ENCODE assay signal across 12 mouse cellular contexts in the genomic region with DNA sequence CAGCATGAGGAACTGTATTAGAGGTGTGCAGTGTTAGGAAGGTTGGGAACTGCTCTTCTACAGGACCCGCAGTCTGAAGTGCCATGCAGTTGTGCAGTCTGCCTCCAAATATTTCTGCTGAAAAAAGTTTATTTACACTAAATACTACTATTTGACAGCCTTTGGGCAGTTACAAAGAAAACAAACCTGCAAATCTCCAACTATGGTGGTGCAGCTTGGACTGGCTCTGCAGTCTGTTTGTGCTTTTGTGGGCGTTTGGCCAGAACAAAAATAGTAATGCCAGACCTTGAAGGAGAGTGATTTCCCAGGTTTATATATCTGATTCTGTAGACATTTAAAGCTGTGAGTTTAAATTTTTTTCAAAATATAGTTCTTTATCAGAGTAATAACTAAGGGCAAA. TPM values are rescaled to one million over a fixed set of nuclear protein-coding genes. Genes with fewer than 3 reads are reported as not detected.
DNase-seq lines count a peak whose midpoint lies in the region; ATAC-seq lines count a peak whose summit lies in the region.
"Had no signal": no experiment of that assay in that cellular context is flagged by ENCODE, and none has a peak within 500 bp of the region (broad histone marks: within the 10 kb centered on the region; RNA-seq: fewer than 3 reads in every experiment).

No protein-coding gene starts in this region.

- H3K9me3 ChIP-seq in liver, embryonic 16.5 days (replicated peaks; ENCODE audit: control insufficient read depth, low read length), result no peaks in the 10 kb centered on the region
- H3K9me3 ChIP-seq in liver, embryonic 12.5 days (replicated peaks), result no peaks in the 10 kb centered on the region
- H3K9me3 ChIP-seq: limb, embryonic 13.5 days; neural tube, embryonic 13.5 days had no signal

- no peaks in the 10 kb centered on the region for H3K27me3 ChIP-seq in liver, embryonic 16.5 days (ENCODE audit: control insufficient read depth, insufficient read depth, low read depth, low read length)
- no peaks in the 10 kb centered on the region for H3K27me3 ChIP-seq in liver, embryonic 12.5 days (replicated peaks)
- H3K27me3 ChIP-seq: limb, embryonic 13.5 days; neural tube, embryonic 13.5 days had no signal

- H3K4me3 ChIP-seq in liver, embryonic 16.5 days (ENCODE audit: low read depth, low read length), result no peak overlapping the region
- no peak overlapping the region for H3K4me3 ChIP-seq in liver, embryonic 12.5 days
- H3K4me3 ChIP-seq: limb, embryonic 13.5 days; neural tube, embryonic 13.5 days had no signal

- ATAC-seq in frontal cortex, adult (ENCODE audit: low TSS enrichment), result peak; percentile 12; the same call in 1 of the 2 replicates
- ATAC-seq in liver, embryonic 16.5 days (ENCODE audit: low read depth), result no peak
- no peak for ATAC-seq in liver, embryonic 12.5 days
- ATAC-seq in megakaryocyte-erythroid progenitor cell, adult 5-6 weeks (replicated peaks; ENCODE audit: low FRiP score, low TSS enrichment, poor library complexity, severe bottlenecking), result no peak

- H3K36me3 ChIP-seq in liver, embryonic 16.5 days (ENCODE audit: control insufficient read depth, insufficient read depth), result no peaks in the 10 kb centered on the region
- H3K36me3 ChIP-seq in liver, embryonic 12.5 days, result no peaks in the 10 kb centered on the region
- H3K36me3 ChIP-seq: limb, embryonic 13.5 days; neural tube, embryonic 13.5 days had no signal

- no peak for DNase-seq in frontal cortex, postnatal 36 days (ENCODE audit: low spot score in 2 of 2)
- peak; percentile 42 for DNase-seq in cerebellum, adult 8-10 months
- peak; percentile 50 for DNase-seq in heart, postnatal 4 days
- no peak for DNase-seq in testis, postnatal 14 days (ENCODE audit: low spot score)
- DNase-seq: layer of hippocampus, adult 9-11 months had no signal

- H3K4me1 ChIP-seq in liver, embryonic 16.5 days (ENCODE audit: control insufficient read depth, low read depth, low read length), result peaks cover 18% of the 10 kb centered on the region
- peaks cover 49% of the 10 kb centered on the region for H3K4me1 ChIP-seq in liver, embryonic 12.5 days

- H3K9ac ChIP-seq in liver, embryonic 16.5 days (ENCODE audit: low read depth, low read length), result no peak overlapping the region
- no peak overlapping the region for H3K9ac ChIP-seq in liver, embryonic 12.5 days
- H3K9ac ChIP-seq: limb, embryonic 13.5 days; neural tube, embryonic 13.5 days had no signal

- 62% methylated on average over 2 of the region's 2 CpGs for WGBS in liver, embryonic 16.5 days (ENCODE audit: insufficient replicate concordance)
- WGBS in liver, embryonic 12.5 days (ENCODE audit: insufficient replicate concordance), result 76% methylated on average over 2 of the region's 2 CpGs

- H3K27ac ChIP-seq in liver, embryonic 16.5 days (ENCODE audit: low read length), result peak overlapping the region; percentile 17; the same call in 1 of the 2 replicates
- H3K27ac ChIP-seq in liver, embryonic 12.5 days, result no peak overlapping the region
- H3K27ac ChIP-seq: limb, embryonic 13.5 days; neural tube, embryonic 13.5 days had no signal

- no peak overlapping the region for H3K4me2 ChIP-seq in liver, embryonic 16.5 days (ENCODE audit: low read depth, low read length)
- no peak overlapping the region for H3K4me2 ChIP-seq in liver, embryonic 12.5 days
- H3K4me2 ChIP-seq: limb, embryonic 13.5 days; neural tube, embryonic 13.5 days had no signal

RNA-seq across cellular contexts. Expression of a gene that starts 17.1 kb away (rescaled TPM):
- 10.1 and 11.2 TPM in 2 replicates for polyA plus RNA-seq in liver, embryonic 16.5 days (2015; fragmentation: Nextera tagmentation; extraction: Ambion mirVana)
- polyA plus RNA-seq in liver, embryonic 12.5 days (2016; fragmentation: Nextera tagmentation; extraction: Ambion mirVana), result 25.3 and 25.9 TPM in 2 replicates
- total RNA-seq in heart, postnatal 4 days (2021), result 100 to 1,000 TPM in 1 of 2 experiments, 10 to 100 TPM in 1; 90.7 to 102 TPM
- 53.9 and 68.0 TPM in 2 replicates for total RNA-seq in megakaryocyte-erythroid progenitor cell, adult 5-6 weeks (2014; fragmentation: Nextera tagmentation)
- 113 and 117 TPM in 2 replicates for total RNA-seq in megakaryocyte-erythroid progenitor cell, adult 5-6 weeks (2017)

RNA-seq across cellular contexts. Expression of a gene that starts 31.9 kb away (rescaled TPM):
- 2.0 and 3.0 TPM in 2 replicates for polyA plus RNA-seq in liver, embryonic 16.5 days (2015; fragmentation: Nextera tagmentation; extraction: Ambion mirVana)
- polyA plus RNA-seq in liver, embryonic 12.5 days (2016; fragmentation: Nextera tagmentation; extraction: Ambion mirVana), result 2.5 and 3.2 TPM in 2 replicates
- under 1 TPM; 0.54 to 0.88 TPM for total RNA-seq in heart, postnatal 4 days (2021)
- 35.7 and 49.8 TPM in 2 replicates for total RNA-seq in megakaryocyte-erythroid progenitor cell, adult 5-6 weeks (2014; fragmentation: Nextera tagmentation)
- 15.5 and 23.5 TPM in 2 replicates for total RNA-seq in megakaryocyte-erythroid progenitor cell, adult 5-6 weeks (2017)
- total RNA-seq: gastrocnemius, adult 8-10 months had no signal

Comparison
In these comparisons a context has a peak if more than half of its experiments do, and no peak if none do; other contexts are left out.
1. DNase-seq: peak in cerebellum, adult 8-10 months (single experiment) and heart, postnatal 4 days (single experiment); none in frontal cortex, postnatal 36 days (0 of 2) and testis, postnatal 14 days (single experiment).
2. RNA of a gene that starts 31.9 kb away (total RNA-seq): 15.5 to 49.8 TPM in megakaryocyte-erythroid progenitor cell, adult 5-6 weeks; 0.54 to 0.88 TPM in heart, postnatal 4 days; every median in the first group is over 4 times any median in the second.